Mouse (Mus musculus): ENCODE results near the gene Adal. TPM values are rescaled to one million over a fixed set of nuclear protein-coding genes. Genes with fewer than 3 reads are reported as not detected.

The Adal gene
- polyA plus RNA-seq, 1 experiment from 2014 or later, result 32.1 TPM

- Histone ChIP-seq H3K9ac (no peak overlapping the region), H3K36me3 (replicated peaks) (peaks cover 84% of the 10 kb centered on the region), H3K4me3 (no peak overlapping the region), H3K9me3 (no peaks in the 10 kb centered on the region), H3K4me1 (no peaks in the 10 kb centered on the region), H3K4me2 (no peak overlapping the region), H3K27ac (no peak overlapping the region), H3K27me3 (replicated peaks) (no peaks in the 10 kb centered on the region)
- no peak for ATAC-seq (replicated peaks)
- 87% methylated on average over 9 of the region's 9 CpGs for whole genome bisulfite sequencing
Observed at GRCm38 (mm10) chr2:121195466-121195865, 55.2 kb downstream of the Adal start.

DNA sequence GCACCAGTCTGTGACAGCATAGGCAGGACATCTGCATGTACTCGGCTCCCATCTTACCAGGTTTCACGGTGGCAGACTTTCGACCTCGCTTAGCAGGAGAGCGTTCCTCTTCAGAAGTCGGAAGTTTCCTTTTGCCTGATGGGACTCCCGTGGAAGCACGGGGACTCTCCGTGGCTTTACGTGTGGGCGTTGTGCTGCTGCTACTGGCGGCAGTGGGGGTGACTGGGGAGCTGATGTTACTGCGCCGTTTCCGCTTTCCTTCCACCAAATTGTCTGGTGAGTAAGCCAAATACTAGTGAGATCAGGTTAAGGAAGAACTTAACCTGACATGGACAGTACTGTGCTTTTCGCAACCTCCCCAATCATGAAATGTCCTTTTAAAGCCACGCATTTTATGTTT, 64.0 kb downstream of the Adal start:
- no peak for ATAC-seq (replicated peaks)
- Histone ChIP-seq H3K27ac (no peak overlapping the region), H3K4me3 (no peak overlapping the region), H3K27me3 (replicated peaks) (no peaks in the 10 kb centered on the region), H3K4me1 (no peaks in the 10 kb centered on the region), H3K36me3 (replicated peaks) (peaks cover 86% of the 10 kb centered on the region), H3K9me3 (no peaks in the 10 kb centered on the region), H3K9ac (no peak overlapping the region), H3K4me2 (no peak overlapping the region)
- WGBS, result 95% methylated on average over 17 of the region's 17 CpGs

Other genes starting within 250 kb of the Adal start
- gene Ubr1, start 169.7 kb upstream of the Adal start, polyA plus RNA-seq (2015; fragmentation: Nextera tagmentation; extraction: Ambion mirVana), result 33.5 and 38.5 TPM in 2 replicates
- 14.6 and 15.0 TPM in 2 replicates for gene Tmem62, start 163.4 kb upstream of the Adal start, polyA plus RNA-seq (2015; fragmentation: Nextera tagmentation; extraction: Ambion mirVana)
- gene Ccndbp1, start 132.0 kb upstream of the Adal start, polyA plus RNA-seq (2015; fragmentation: Nextera tagmentation; extraction: Ambion mirVana), result 77.7 and 79.4 TPM in 2 replicates
- gene Epb42, start 103.4 kb upstream of the Adal start, polyA plus RNA-seq (2015; fragmentation: Nextera tagmentation; extraction: Ambion mirVana), result 0.32 and 0.44 TPM in 2 replicates
- gene Tgm5, start 54.6 kb upstream of the Adal start, polyA plus RNA-seq (2015; fragmentation: Nextera tagmentation; extraction: Ambion mirVana), result not detected in 2 replicates
- not detected in 2 replicates for gene Tgm7, start 30.6 kb upstream of the Adal start, polyA plus RNA-seq (2015; fragmentation: Nextera tagmentation; extraction: Ambion mirVana)
- gene Lcmt2, start 225 bp downstream of the Adal start, polyA plus RNA-seq (2015; fragmentation: Nextera tagmentation; extraction: Ambion mirVana), result 21.7 and 23.1 TPM in 2 replicates
- 54.6 and 56.9 TPM in 2 replicates for gene Tubgcp4, start 30.2 kb downstream of the Adal start, polyA plus RNA-seq (2015; fragmentation: Nextera tagmentation; extraction: Ambion mirVana)
- 7.0 and 7.1 TPM in 2 replicates for gene Zscan29, start 30.7 kb downstream of the Adal start, polyA plus RNA-seq (2015; fragmentation: Nextera tagmentation; extraction: Ambion mirVana)
- gene Trp53bp1, start 131.0 kb downstream of the Adal start, polyA plus RNA-seq (2015; fragmentation: Nextera tagmentation; extraction: Ambion mirVana), result 186 and 214 TPM in 2 replicates
- 22.5 and 27.1 TPM in 2 replicates for gene Map1a, start 149.2 kb downstream of the Adal start, polyA plus RNA-seq (2015; fragmentation: Nextera tagmentation; extraction: Ambion mirVana)
- 20.6 and 21.6 TPM in 2 replicates for gene Ppip5k1, start 215.0 kb downstream of the Adal start, polyA plus RNA-seq (2015; fragmentation: Nextera tagmentation; extraction: Ambion mirVana)
- gene Ckmt1, start 217.3 kb downstream of the Adal start, polyA plus RNA-seq (2015; fragmentation: Nextera tagmentation; extraction: Ambion mirVana), result 70.6 and 75.6 TPM in 2 replicates
- not detected in 2 replicates for gene Strc, start 246.7 kb downstream of the Adal start, polyA plus RNA-seq (2015; fragmentation: Nextera tagmentation; extraction: Ambion mirVana)

Data from midbrain, embryonic 15.5 days (tissue).